Mouse (Mus musculus): ENCODE results near the gene Fgfbp3. TPM values are rescaled to one million over a fixed set of nuclear protein-coding genes. Genes with fewer than 3 reads are reported as not detected.

Fgfbp3 gene
- total RNA-seq, 2 experiments from 2014 or later: 1.6 TPM; not detected in 1

Other genes with a start within 250 kb of the Fgfbp3 start
- not detected in 2 replicates for gene Ppp1r3c, start 183.0 kb downstream of the Fgfbp3 start, total RNA-seq (2015; ENCODE audit: low replicate concordance)
- gene Ppp1r3c, start 183.0 kb downstream of the Fgfbp3 start, total RNA-seq (2017; ENCODE audit: low replicate concordance): not detected in 2 replicates
- 27.2 and 41.1 TPM in 2 replicates for gene Tnks2, start 85.4 kb downstream of the Fgfbp3 start, total RNA-seq (2015; ENCODE audit: low replicate concordance)
- gene Tnks2, start 85.4 kb downstream of the Fgfbp3 start, total RNA-seq (2017; ENCODE audit: low replicate concordance): 29.4 and 41.8 TPM in 2 replicates
- gene Btaf1, start 6.5 kb upstream of the Fgfbp3 start, total RNA-seq (2015; ENCODE audit: low replicate concordance): 90.5 and 95.2 TPM in 2 replicates
- gene Btaf1, start 6.5 kb upstream of the Fgfbp3 start, total RNA-seq (2017; ENCODE audit: low replicate concordance): 178 and 227 TPM in 2 replicates